Mouse (Mus musculus) intestine, postnatal 0 days (tissue): ENCODE results near the gene 1700029P11Rik. TPM values are rescaled to one million over a fixed set of nuclear protein-coding genes. Genes with fewer than 3 reads are reported as not detected.
A peak's percentile ranks its signal among the peaks of the same experiment; 100 is the strongest.

Source experiments
- ATAC-seq: fragments of 200-750 bp; cut with Nextera tagmentation; 2 replicates; pipeline ENCODE4 v1.8.0; 2017; ENCODE audit warnings: mild to moderate bottlenecking, moderate TSS enrichment, moderate library complexity
- H3K27ac ChIP-seq: fragments of 300-500 bp; sonication (generic); 2 replicates; pipeline ENCODE4 v1.5.1; 2014; ENCODE audit warnings: mild to moderate bottlenecking, low read depth, low read length, moderate library complexity
- H3K27me3 ChIP-seq: fragments of 300-500 bp; sonication (generic); replicated peaks from 2 replicates; pipeline ENCODE4 v1.6.1; 2014; ENCODE audit warnings: low read length, mixed read lengths; ENCODE audit not compliant: control insufficient read depth, insufficient read depth
- H3K36me3 ChIP-seq: fragments of 300-500 bp; sonication (generic); 2 replicates; pipeline ENCODE4 v1.6.1; 2014; ENCODE audit warnings: mild to moderate bottlenecking, moderate library complexity; ENCODE audit not compliant: control insufficient read depth, insufficient read depth
- H3K4me1 ChIP-seq: fragments of 300-500 bp; sonication (generic); replicated peaks from 2 replicates; pipeline ENCODE4 v1.6.1; 2014; ENCODE audit warnings: antibody characterized with exemption, low read length, mixed read lengths; ENCODE audit not compliant: control insufficient read depth, insufficient read depth
- H3K4me2 ChIP-seq: fragments of 300-500 bp; sonication (generic); replicated peaks from 2 replicates; pipeline ENCODE4 v1.6.1; 2014; ENCODE audit warnings: low read depth, mild to moderate bottlenecking, moderate library complexity
- H3K4me3 ChIP-seq: fragments of 300-500 bp; sonication (generic); 2 replicates; pipeline ENCODE4 v1.5.1; 2014; ENCODE audit warnings: low read depth, low read length
- H3K9ac ChIP-seq: fragments of 300-500 bp; sonication (generic); 2 replicates; pipeline ENCODE4 v1.6.1; 2014; ENCODE audit warnings: mild to moderate bottlenecking, low read depth, low read length
- H3K9me3 ChIP-seq: fragments of 300-500 bp; sonication (generic); 2 replicates; pipeline ENCODE4 v1.6.1; 2016; ENCODE audit warnings: mixed run types; ENCODE audit not compliant: control insufficient read depth
- CTCF ChIP-seq: sonication (generic); IDR thresholded peaks from 2 replicates; pipeline ENCODE4 v1.5.1; 2016; ENCODE audit warnings: low read depth, mild to moderate bottlenecking, control low read depth, antibody characterized with exemption, moderate library complexity
- WGBS: fragments of 180-500 bp; shearing (Covaris S2); extraction: QIAGEN DNeasy Blood & Tissue Kit; methylation state at CpG from one replicate; pipeline ENCODE4 v1.1.7; 2014; 5-methylcytosine and 5-hydroxymethylcytosine counted together
- polyA plus RNA-seq: library from polyadenylated mRNA; unstranded; fragments of >200 nt; fragmentation: Nextera tagmentation; extraction: Ambion mirVana; gene quantifications from 2 replicates; pipeline ENCODE4 v1.2.1, GENCODE M21; 2015

Gene 1700029P11Rik
- polyA plus RNA-seq, 1 experiment from 2014 or later, result not detected

GRCm38 (mm10) chr15:81943176-81943749 is 37.1 kb upstream of the 1700029P11Rik start:
- Histone ChIP-seq H3K9me3 (no peaks in the 10 kb centered on the region), H3K27me3 (peaks cover 2% of the 10 kb centered on the region; the same call in 1 of the 2 replicates), H3K4me1 (no peaks in the 10 kb centered on the region), H3K9ac (no peak overlapping the region), H3K27ac (no peak overlapping the region), H3K4me3 (no peak overlapping the region), H3K4me2 (no peak overlapping the region), H3K36me3 (no peaks in the 10 kb centered on the region)
- TF ChIP-seq CTCF, result no peak
- WGBS, result 27% methylated on average over 9 of the region's 9 CpGs
- ATAC-seq, result no peak

DNA sequence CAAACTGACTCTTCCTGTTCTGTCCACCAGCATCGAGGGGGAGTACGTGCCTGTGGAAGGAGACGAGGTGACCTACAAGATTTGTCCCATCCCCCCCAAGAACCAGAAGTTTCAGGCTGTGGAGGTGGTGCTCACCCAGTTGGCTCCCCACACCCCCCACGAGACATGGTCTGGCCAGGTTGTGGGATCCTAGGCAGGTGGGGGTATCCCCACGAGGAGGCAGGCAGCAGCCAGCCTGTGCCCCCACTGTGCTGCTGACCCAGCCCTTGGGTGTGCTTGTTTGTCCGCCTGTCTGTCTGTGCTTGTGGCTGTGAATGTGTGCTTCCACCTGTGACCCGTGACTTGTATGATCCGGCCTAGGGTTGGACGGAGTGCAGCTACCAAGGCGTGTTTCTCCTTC is 31.3 kb upstream of the 1700029P11Rik start:
- H3K9ac ChIP-seq, result no peak overlapping the region

GRCm38 (mm10) chr15:81949476-81950131 is 30.7 kb upstream of the 1700029P11Rik start:
- H3K9ac ChIP-seq, result no peak overlapping the region
- TF ChIP-seq CTCF, result no peak
- no peaks in the 10 kb centered on the region for H3K4me1 ChIP-seq
- no peaks in the 10 kb centered on the region for H3K9me3 ChIP-seq
- H3K36me3 ChIP-seq, result 0 out of 2 replicates have a peak, but pooled peaks cover 8% of the 10 kb centered on the region
- peak; percentile 51 for ATAC-seq
- H3K4me3 ChIP-seq, result no peak overlapping the region
- H3K27me3 ChIP-seq, result no peaks in the 10 kb centered on the region
- WGBS, result 64% methylated on average over 11 of the region's 11 CpGs
- no peak overlapping the region for H3K4me2 ChIP-seq
- no peak overlapping the region for H3K27ac ChIP-seq

More for the DNA sequence above, 31.3 kb upstream of the 1700029P11Rik start:
- no peak overlapping the region for H3K4me2 ChIP-seq
- H3K4me3 ChIP-seq, result no peak overlapping the region
- WGBS, result 86% methylated on average over 10 of the region's 10 CpGs
- H3K27ac ChIP-seq, result no peak overlapping the region
- H3K36me3 ChIP-seq, result 0 out of 2 replicates have a peak, but pooled peaks cover 8% of the 10 kb centered on the region
- TF ChIP-seq CTCF, result no peak
- ATAC-seq, result no peak
- H3K9me3 ChIP-seq, result no peaks in the 10 kb centered on the region
- no peaks in the 10 kb centered on the region for H3K27me3 ChIP-seq
- H3K4me1 ChIP-seq, result no peaks in the 10 kb centered on the region

DNA sequence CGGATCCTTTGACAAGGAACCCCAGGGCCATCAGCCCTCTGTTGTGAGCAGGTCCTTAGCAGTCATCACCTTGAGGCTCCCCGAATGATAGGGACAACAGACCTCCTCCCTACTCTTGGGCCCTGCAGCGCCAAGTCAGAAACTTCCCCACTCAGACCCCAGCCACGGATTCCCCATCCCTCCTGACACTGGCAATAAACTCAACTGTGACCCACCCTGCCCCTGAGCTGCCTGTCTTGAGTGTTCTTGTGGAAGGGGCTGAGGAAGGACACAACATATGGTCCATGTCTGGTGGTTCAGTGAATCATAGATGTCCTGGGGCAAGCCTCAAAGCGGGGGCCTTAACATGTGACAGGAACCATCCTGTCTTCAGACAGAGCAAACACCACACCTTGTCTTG is 29.6 kb upstream of the 1700029P11Rik start:
- H3K9me3 ChIP-seq, result no peaks in the 10 kb centered on the region
- ATAC-seq, result no peak
- WGBS, result 85% methylated on average over 5 of the region's 5 CpGs
- H3K36me3 ChIP-seq, result 0 out of 2 replicates have a peak, but pooled peaks cover 12% of the 10 kb centered on the region
- TF ChIP-seq CTCF, result no peak
- H3K4me1 ChIP-seq, result no peaks in the 10 kb centered on the region
- no peaks in the 10 kb centered on the region for H3K27me3 ChIP-seq
- no peak overlapping the region for H3K4me3 ChIP-seq
- H3K4me2 ChIP-seq, result no peak overlapping the region
- no peak overlapping the region for H3K27ac ChIP-seq
- no peak overlapping the region for H3K9ac ChIP-seq

GRCm38 (mm10) chr15:81951159-81951558 is 29.2 kb upstream of the 1700029P11Rik start:
- no peaks in the 10 kb centered on the region for H3K4me1 ChIP-seq
- no peak overlapping the region for H3K4me2 ChIP-seq
- 86% methylated on average over 9 of the region's 9 CpGs for WGBS
- no peak overlapping the region for H3K27ac ChIP-seq
- no peak overlapping the region for H3K4me3 ChIP-seq
- no peaks in the 10 kb centered on the region for H3K27me3 ChIP-seq
- ATAC-seq, result no peak
- no peak overlapping the region for H3K9ac ChIP-seq
- no peaks in the 10 kb centered on the region for H3K9me3 ChIP-seq
- H3K36me3 ChIP-seq, result 0 out of 2 replicates have a peak, but pooled peaks cover 12% of the 10 kb centered on the region
- TF ChIP-seq CTCF, result 0 out of 2 replicates have a peak, but pooled peaks have one; percentile 2

- WGBS, result 95% methylated on average over 4 of the region's 4 CpGs
- no peaks in the 10 kb centered on the region for H3K9me3 ChIP-seq
- no peak overlapping the region for H3K9ac ChIP-seq
- H3K27ac ChIP-seq, result no peak overlapping the region
- no peaks in the 10 kb centered on the region for H3K27me3 ChIP-seq
- no peaks in the 10 kb centered on the region for H3K4me1 ChIP-seq
- no peak for ATAC-seq
- H3K4me3 ChIP-seq, result no peak overlapping the region
- peaks cover 12% of the 10 kb centered on the region; the same call in 1 of the 2 replicates for H3K36me3 ChIP-seq
- no peak overlapping the region for H3K4me2 ChIP-seq
- TF ChIP-seq CTCF, result no peak
Measured at GRCm38 (mm10) chr15:81952310-81952709, 28.0 kb upstream of the 1700029P11Rik start.
